Mouse (Mus musculus) CH12.LX (cell line): ENCODE results near the gene Rem2. TPM values are rescaled to one million over a fixed set of nuclear protein-coding genes. Genes with fewer than 3 reads are reported as not detected.

Experiments used
- DNase-seq: peaks from one replicate; pipeline ENCODE4 v3.0.0-alpha.2; 2013; ENCODE audit errors: extremely low read depth
- H3K27ac ChIP-seq: 2 replicates; pipeline ENCODE4 v1.5.1; 2012; ENCODE audit warnings: low read depth, mild to moderate bottlenecking, control low read depth, moderate library complexity; ENCODE audit not compliant: insufficient read depth
- H3K27me3 ChIP-seq: replicated peaks from 2 replicates; pipeline ENCODE3; 2012; ENCODE audit warnings: inconsistent platforms
- H3K36me3 ChIP-seq, 2 experiments: replicated peaks in 1 of 2; 2 replicates each; pipeline versions ENCODE3 to v1.6.1; 2012; ENCODE audit warnings: inconsistent platforms in 1 of 2, low read length in 1 of 2, mild to moderate bottlenecking in 1 of 2, mixed read lengths in 1 of 2, moderate library complexity in 1 of 2; ENCODE audit not compliant: control insufficient read depth in 1 of 2, insufficient read depth in 1 of 2
- H3K4me1 ChIP-seq, 2 experiments: 2 replicates each; pipeline ENCODE4 v1.6.1; 2012; ENCODE audit warnings: inconsistent platforms in 1 of 2, moderate library complexity in 1 of 2; ENCODE audit not compliant: insufficient read depth in 2 of 2, control insufficient read depth in 1 of 2
- H3K4me2 ChIP-seq: 2 replicates; pipeline ENCODE4 v1.6.1; 2012; ENCODE audit warnings: low read depth, mild to moderate bottlenecking, control low read depth; ENCODE audit not compliant: poor library complexity, insufficient read depth, severe bottlenecking
- H3K4me3 ChIP-seq, 3 experiments: fragments of 150-350 bp in 1 of 3; sonication (generic) in 1 of 3; replicated peaks in 1 of 3; 2 replicates each; pipeline versions ENCODE3 to v1.5.1; 2011 to 2012; ENCODE audit warnings: low read depth in 2 of 3, low read length in 2 of 3, mild to moderate bottlenecking in 2 of 3, moderate library complexity in 2 of 3, control low read depth in 1 of 3, improper control_type of control experiment in 1 of 3, inconsistent platforms in 1 of 3, mixed read lengths in 1 of 3; ENCODE audit not compliant: poor library complexity in 1 of 3
- H3K79me2 ChIP-seq: replicated peaks from 2 replicates; pipeline ENCODE4 v1.6.1; 2012; ENCODE audit warnings: mild to moderate bottlenecking, moderate library complexity; ENCODE audit not compliant: control insufficient read depth, poor library complexity, insufficient read depth, severe bottlenecking; ENCODE audit errors: extremely low read depth
- H3K9ac ChIP-seq: 2 replicates; pipeline ENCODE4 v1.6.1; 2012; ENCODE audit warnings: low read depth, mild to moderate bottlenecking, control low read depth, moderate library complexity; ENCODE audit not compliant: insufficient read depth
- H3K9me3 ChIP-seq: replicated peaks from 2 replicates; pipeline ENCODE3; 2012; ENCODE audit warnings: low read length, inconsistent platforms, mixed read lengths
- BHLHE40 ChIP-seq: IDR thresholded peaks from 2 replicates; pipeline ENCODE4 v1.6.1; 2011; ENCODE audit warnings: mild to moderate bottlenecking, low read depth, low read length, improper control_type of control experiment
- CHD1 ChIP-seq: IDR thresholded peaks from 2 replicates; pipeline ENCODE4 v1.6.1; 2012; ENCODE audit warnings: low read depth, low read length, improper control_type of control experiment, inconsistent platforms
- CHD2 ChIP-seq: IDR thresholded peaks from 2 replicates; pipeline ENCODE4 v1.6.1; 2011; ENCODE audit warnings: low read length, improper control_type of control experiment
- E2F4 ChIP-seq: IDR thresholded peaks from 2 replicates; pipeline ENCODE4 v1.6.1; 2011; ENCODE audit warnings: low read depth, low read length, improper control_type of control experiment; ENCODE audit not compliant: insufficient replicate concordance
- ELF1 ChIP-seq: IDR thresholded peaks from 2 replicates; pipeline ENCODE4 v1.6.1; 2014; ENCODE audit warnings: low read depth, mild to moderate bottlenecking, inconsistent platforms, low read length, improper control_type of control experiment
- EP300 ChIP-seq: IDR thresholded peaks from 2 replicates; pipeline ENCODE4 v1.6.1; 2011; ENCODE audit warnings: low read length, improper control_type of control experiment
- GABPA ChIP-seq: IDR thresholded peaks from 2 replicates; pipeline ENCODE4 v1.6.1; 2012; ENCODE audit warnings: low read depth, low read length, improper control_type of control experiment, inconsistent platforms; ENCODE audit not compliant: insufficient replicate concordance
- HCFC1 ChIP-seq: IDR thresholded peaks from 2 replicates; pipeline ENCODE4 v1.6.1; 2012; ENCODE audit warnings: low read depth, mild to moderate bottlenecking, inconsistent platforms, low read length, improper control_type of control experiment
- IRF4 ChIP-seq: IDR thresholded peaks from 2 replicates; pipeline ENCODE4 v1.6.1; 2014; ENCODE audit warnings: low read depth, mild to moderate bottlenecking, inconsistent platforms, low read length, improper control_type of control experiment
- JUN ChIP-seq: IDR thresholded peaks from 2 replicates; pipeline ENCODE4 v1.6.1; 2011; ENCODE audit warnings: low read depth, mild to moderate bottlenecking, low read length, improper control_type of control experiment, moderate library complexity; ENCODE audit not compliant: insufficient read depth
- JUND ChIP-seq: conservative IDR thresholded peaks from 2 replicates; pipeline ENCODE4 v1.6.1; 2011; ENCODE audit warnings: low read depth, low read length, improper control_type of control experiment
- MAX ChIP-seq: IDR thresholded peaks from 2 replicates; pipeline ENCODE4 v1.6.1; 2011; ENCODE audit warnings: low read length, improper control_type of control experiment
- MAZ ChIP-seq: IDR thresholded peaks from 2 replicates; pipeline ENCODE4 v1.6.1; 2012; ENCODE audit warnings: low read depth, mild to moderate bottlenecking, inconsistent platforms, low read length, improper control_type of control experiment, moderate library complexity
- MEF2A ChIP-seq: IDR thresholded peaks from 2 replicates; pipeline ENCODE4 v1.6.1; 2014; ENCODE audit warnings: low read depth, mild to moderate bottlenecking, inconsistent platforms, low read length, improper control_type of control experiment, borderline replicate concordance
- MXI1 ChIP-seq: IDR thresholded peaks from 2 replicates; pipeline ENCODE4 v1.6.1; 2011; ENCODE audit warnings: mild to moderate bottlenecking, low read depth, low read length, improper control_type of control experiment
- MYC ChIP-seq: IDR thresholded peaks from 2 replicates; pipeline ENCODE4 v1.6.1; 2011; ENCODE audit warnings: low read depth, mild to moderate bottlenecking, improper control_type of control experiment, low read length
- PAX5 ChIP-seq: IDR thresholded peaks from 2 replicates; pipeline ENCODE4 v1.6.1; 2012; ENCODE audit warnings: low read length, inconsistent platforms, mixed read lengths
- POLR2A ChIP-seq: IDR thresholded peaks from 2 replicates; pipeline ENCODE4 v1.6.1; 2011; ENCODE audit warnings: low read depth, mild to moderate bottlenecking, improper control_type of control experiment, low read length
- POLR2AphosphoS2 ChIP-seq: IDR thresholded peaks from 2 replicates; pipeline ENCODE4 v1.6.1; 2011; ENCODE audit warnings: low read depth, low read length, improper control_type of control experiment
- RAD21 ChIP-seq: IDR thresholded peaks from 2 replicates; pipeline ENCODE4 v1.6.1; 2011; ENCODE audit warnings: low read depth, mild to moderate bottlenecking, low read length, improper control_type of control experiment, moderate library complexity
- SIN3A ChIP-seq: IDR thresholded peaks from 2 replicates; pipeline ENCODE4 v1.6.1; 2012; ENCODE audit warnings: low read length, improper control_type of control experiment, inconsistent platforms
- SMC3 ChIP-seq: IDR thresholded peaks from 2 replicates; pipeline ENCODE4 v1.6.1; 2011; ENCODE audit warnings: low read depth, low read length, improper control_type of control experiment
- TBP ChIP-seq: conservative IDR thresholded peaks from 2 replicates; pipeline ENCODE4 v1.6.1; 2011; ENCODE audit warnings: low read depth, low read length, improper control_type of control experiment
- UBTF ChIP-seq: IDR thresholded peaks from 2 replicates; pipeline ENCODE4 v1.6.1; 2012; ENCODE audit warnings: low read depth, mild to moderate bottlenecking, inconsistent platforms, low read length, improper control_type of control experiment, moderate library complexity
- USF2 ChIP-seq: conservative IDR thresholded peaks from 2 replicates; pipeline ENCODE4 v1.6.1; 2011; ENCODE audit warnings: low read depth, low read length, improper control_type of control experiment
- ZMIZ1 ChIP-seq: IDR thresholded peaks from 2 replicates; pipeline ENCODE4 v1.6.1; 2012; ENCODE audit warnings: low read depth, mild to moderate bottlenecking, inconsistent platforms, low read length, improper control_type of control experiment
- dilution Hi-C: fragments of 300-500 bp; cut with MboI; formaldehyde crosslinking; loops from 2 replicates; pipeline ENCODE4 v1.14.3; 2020; ENCODE audit warnings: low sequenced_read_pairs; ENCODE audit not compliant: extremely low pct_unique_long_range_greater_than_20kb, extremely low pct_ligation_motif_present
- in situ Hi-C: fragments of 300-500 bp; cut with MboI; formaldehyde crosslinking; loops from 3 replicates; pipeline ENCODE4 v1.14.3; 2019; ENCODE audit warnings: low sequenced_read_pairs, low pct_ligation_motif_present, low pct_unique_long_range_greater_than_20kb, mixed read lengths
- polyA plus RNA-seq: library from polyadenylated mRNA; unstranded; fragments of >175 nt; gene quantifications from 2 replicates; pipeline ENCODE4 v1.2.1, GENCODE M21; 2012; ENCODE audit warnings: low read depth; ENCODE audit not compliant: insufficient read length
- total RNA-seq, 2 experiments: library from RNA; depleted of rRNA; stranded (reverse); fragments of 300-350 nt in 1 of 2; fragments of >200 nt in 1 of 2; gene quantifications; 2 replicates each; pipeline ENCODE4 v1.2.3; 2012 to 2014

The Rem2 gene
- total and polyA plus RNA-seq, 3 experiments, result 0.08 TPM; not detected in 2

- in situ Hi-C loops, result no loop called here
- no peak overlapping the region for H3K9ac ChIP-seq
- H3K4me2 ChIP-seq, result no peak overlapping the region
- H3K9me3 ChIP-seq, result peaks cover 7% of the 10 kb centered on the region
- TF ChIP-seq MEF2A (no peak), SMC3 (no peak), MYC (no peak), PAX5 (no peak), SIN3A (no peak), MAZ (no peak), ZMIZ1 (no peak), ELF1 (no peak), RAD21 (no peak), JUND (no peak), HCFC1 (no peak), CHD2 (no peak), IRF4 (no peak)
- H3K79me2 ChIP-seq, result no peaks in the 10 kb centered on the region
- no peaks in the 10 kb centered on the region for H3K27me3 ChIP-seq
- no peak for DNase-seq
- peaks cover 3 to 13% of the 10 kb centered on the region in 2 experiments; a peak in 3 of 4 replicates for H3K4me1 ChIP-seq
- peaks cover 0 to under 1% of the 10 kb centered on the region in 2 experiments for H3K36me3 ChIP-seq
- dilution Hi-C loops, result no loop called here
- H3K4me3 ChIP-seq, result no peak overlapping the region
- H3K27ac ChIP-seq, result no peak overlapping the region
Observed at GRCm38 (mm10) chr14:54499330-54499729, 23.4 kb downstream of the Rem2 start.

DNA sequence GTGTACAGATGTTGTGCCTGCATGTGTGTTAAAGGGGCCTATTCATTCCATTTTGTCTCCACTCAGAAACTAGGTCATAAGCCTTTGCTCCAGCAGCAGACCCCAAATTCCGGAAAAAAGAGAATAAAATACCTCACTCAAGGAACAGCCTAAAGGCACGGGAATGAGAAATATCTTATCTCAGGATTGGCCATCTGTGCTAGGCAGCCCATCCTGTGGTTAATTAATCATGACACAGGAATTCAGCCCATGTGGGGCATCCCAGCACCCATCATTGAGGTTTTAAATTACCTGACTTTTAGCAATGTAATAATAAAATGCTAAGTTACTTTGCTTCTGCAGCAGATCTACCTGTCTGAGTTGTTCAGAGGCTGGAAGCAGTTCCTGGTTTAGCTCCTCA, 25.5 kb downstream of the Rem2 start:
- H3K4me1 ChIP-seq, result peaks cover 3 to 9% of the 10 kb centered on the region in 2 experiments; a peak in 3 of 4 replicates

More for the DNA sequence above, 25.5 kb downstream of the Rem2 start:
- H3K36me3 ChIP-seq, result peaks cover 0 to 17% of the 10 kb centered on the region in 2 experiments
- no peak overlapping the region for H3K9ac ChIP-seq
- no peaks in the 10 kb centered on the region for H3K79me2 ChIP-seq
- H3K27me3 ChIP-seq, result no peaks in the 10 kb centered on the region
- dilution Hi-C loops (no loop called here), in situ Hi-C loops (no loop called here)
- no peak overlapping the region for H3K27ac ChIP-seq
- H3K4me3 ChIP-seq, result no peak overlapping the region
- peaks cover 10% of the 10 kb centered on the region for H3K9me3 ChIP-seq
- no peak overlapping the region for H3K4me2 ChIP-seq
- TF ChIP-seq MXI1 (no peak), POLR2AphosphoS2 (no peak), GABPA (no peak), EP300 (no peak), TBP (no peak), USF2 (no peak), UBTF (no peak), CHD1 (no peak), HCFC1 (no peak), RAD21 (no peak), JUND (no peak), MAX (no peak), E2F4 (no peak), BHLHE40 (no peak), POLR2A (no peak), JUN (no peak)
- no peak for DNase-seq
